Mouse (Mus musculus) thymus, adult 2 months (tissue): ENCODE data around the gene Rundc3b. TPM values are rescaled to one million over a fixed set of nuclear protein-coding genes. Genes with fewer than 3 reads are reported as not detected.

Experiments used
- DNase-seq: peaks from one replicate; pipeline ENCODE4 v3.0.0; 2021
- H3K27ac ChIP-seq: fragments of 200-500 bp; 2 replicates; pipeline ENCODE4 v1.5.1; 2012; ENCODE audit warnings: low read length, control low read depth; ENCODE audit not compliant: control insufficient read depth, insufficient read depth
- H3K27me3 ChIP-seq: fragments of 200-500 bp; 2 replicates; pipeline ENCODE4 v1.6.1; 2012; ENCODE audit warnings: mild to moderate bottlenecking, low read length, moderate library complexity, mixed read lengths; ENCODE audit not compliant: control insufficient read depth, insufficient read depth
- H3K36me3 ChIP-seq: fragments of 200-500 bp; 2 replicates; pipeline ENCODE4 v1.6.1; 2012; ENCODE audit warnings: mild to moderate bottlenecking, low read length, moderate library complexity; ENCODE audit not compliant: control insufficient read depth, insufficient read depth
- H3K4me1 ChIP-seq: fragments of 200-500 bp; replicated peaks from 2 replicates; pipeline ENCODE4 v1.6.1; 2012; ENCODE audit warnings: low read length; ENCODE audit not compliant: control insufficient read depth, insufficient read depth
- H3K4me3 ChIP-seq: fragments of 200-500 bp; 2 replicates; pipeline ENCODE4 v1.5.1; 2012; ENCODE audit warnings: mild to moderate bottlenecking, low read length, control low read depth, moderate library complexity; ENCODE audit not compliant: control insufficient read depth, insufficient read depth
- CTCF ChIP-seq: fragments of 200-500 bp; IDR thresholded peaks from 2 replicates; pipeline ENCODE4 v1.5.1; 2012; ENCODE audit warnings: mild to moderate bottlenecking, control low read depth, low read length, moderate library complexity, borderline replicate concordance; ENCODE audit not compliant: control insufficient read depth, poor library complexity, insufficient read depth; ENCODE audit errors: extremely low read depth
- POLR2A ChIP-seq: fragments of 200-500 bp; IDR thresholded peaks from 2 replicates; pipeline ENCODE4 v1.6.1; 2012; ENCODE audit warnings: mild to moderate bottlenecking, low read length, control low read depth, moderate library complexity; ENCODE audit not compliant: control insufficient read depth, poor library complexity, insufficient read depth; ENCODE audit errors: extremely low read depth
- WGBS: fragments of 180-500 bp; shearing (Covaris S2); methylation state at CpG from one replicate; pipeline ENCODE4 v1.1.7; 2018; 5-methylcytosine and 5-hydroxymethylcytosine counted together
- polyA plus RNA-seq: library from polyadenylated mRNA; depleted of rRNA; stranded (reverse); fragments of >200 nt; gene quantifications from 2 replicates; pipeline ENCODE4 v1.2.3, GENCODE M21; 2012; rRNA removed

Gene Rundc3b
- polyA plus RNA-seq = 1.4 TPM in 2 replicates

- 1% methylated on average over 67 of the region's 74 CpGs for WGBS
Measured at GRCm38 (mm10) chr5:8622596-8623231, at the start of gene Rundc3b. Gene Rundc3b (minus strand): TSS chr5:8622952.

GRCm38 (mm10) chr5:8669606-8670005 is 46.9 kb upstream of the Rundc3b start:
- Histone ChIP-seq H3K27me3 (no peaks in the 10 kb centered on the region), H3K4me3 (no peak overlapping the region), H3K27ac (no peak overlapping the region), H3K4me1 (0 out of 2 replicates have a peak, but pooled peaks cover 3% of the 10 kb centered on the region), H3K36me3 (no peaks in the 10 kb centered on the region)
- WGBS = 26% methylated on average over 1 of the region's 1 CpGs
- no peak for TF ChIP-seq CTCF
- TF ChIP-seq POLR2A = no peak
- peak; percentile 11 for DNase-seq

More at GRCm38 (mm10) chr5:8622596-8623231, at the start of gene Rundc3b:
- H3K4me1 ChIP-seq = peaks cover 2% of the 10 kb centered on the region; the same call in 1 of the 2 replicates
- no peak within 1 kb of the TSS for H3K27ac ChIP-seq
- peak; percentile 94 for DNase-seq
- H3K4me3 ChIP-seq = peak within 1 kb of the TSS; percentile 77
- no peaks in the 10 kb centered on the region for H3K27me3 ChIP-seq
- H3K36me3 ChIP-seq = no peaks in the 10 kb centered on the region
- TF ChIP-seq POLR2A (0 out of 2 replicates have a peak, but pooled peaks have one; percentile 5), CTCF (no peak; the same call in 1 of the 2 replicates)

GRCm38 (mm10) chr5:8667758-8668474 is 45.2 kb upstream of the Rundc3b start:
- 0 out of 2 replicates have a peak, but pooled peaks cover 3% of the 10 kb centered on the region for H3K4me1 ChIP-seq
- no peak overlapping the region for H3K27ac ChIP-seq
- H3K27me3 ChIP-seq = no peaks in the 10 kb centered on the region
- no peaks in the 10 kb centered on the region for H3K36me3 ChIP-seq
- TF ChIP-seq POLR2A (no peak), CTCF (no peak)
- no peak overlapping the region for H3K4me3 ChIP-seq
- DNase-seq = no peak
- 88% methylated on average over 9 of the region's 9 CpGs for WGBS

GRCm38 (mm10) chr5:8664678-8665077 is 41.9 kb upstream of the Rundc3b start:
- Histone ChIP-seq H3K27me3 (no peaks in the 10 kb centered on the region), H3K4me1 (peaks cover 10% of the 10 kb centered on the region), H3K27ac (no peak overlapping the region), H3K36me3 (no peaks in the 10 kb centered on the region), H3K4me3 (no peak overlapping the region)
- no peak for DNase-seq
- TF ChIP-seq CTCF = no peak
- no peak for TF ChIP-seq POLR2A
- WGBS = 64% methylated on average over 3 of the region's 3 CpGs

GRCm38 (mm10) chr5:8660738-8661151 is 38.0 kb upstream of the Rundc3b start:
- H3K4me1 ChIP-seq = peaks cover 7% of the 10 kb centered on the region
- TF ChIP-seq CTCF (no peak), POLR2A (no peak)
- no peak for DNase-seq
- peak overlapping the region; percentile 41; the same call in 1 of the 2 replicates for H3K4me3 ChIP-seq
- H3K27me3 ChIP-seq = no peaks in the 10 kb centered on the region
- H3K27ac ChIP-seq = no peak overlapping the region
- no peaks in the 10 kb centered on the region for H3K36me3 ChIP-seq
- WGBS = 67% methylated on average over 10 of the region's 10 CpGs

- WGBS = 10% methylated on average over 37 of the region's 37 CpGs
Measured at GRCm38 (mm10) chr5:8659911-8660737, 37.4 kb upstream of the Rundc3b start, which contains the start of gene Abcb1a. Gene Abcb1a (plus strand): TSS chr5:8660077.

More at GRCm38 (mm10) chr5:8659911-8660737, 37.4 kb upstream of the Rundc3b start, which contains the start of gene Abcb1a:
- no peak within 1 kb of the TSS for H3K27ac ChIP-seq
- no peaks in the 10 kb centered on the region for H3K36me3 ChIP-seq
- H3K4me1 ChIP-seq = peaks cover 7% of the 10 kb centered on the region
- peak; percentile 23 for DNase-seq
- H3K27me3 ChIP-seq = no peaks in the 10 kb centered on the region
- peak within 1 kb of the TSS; percentile 41 for H3K4me3 ChIP-seq
- TF ChIP-seq CTCF = no peak
- TF ChIP-seq POLR2A = no peak
